Mouse (Mus musculus) stomach, adult 2 months (tissue): ENCODE data around the gene Cyth4. TPM values are rescaled to one million over a fixed set of nuclear protein-coding genes. Genes with fewer than 3 reads are reported as not detected.

ENCODE experiments used
- polyA plus RNA-seq: library from polyadenylated mRNA; depleted of rRNA; stranded (reverse); fragments of >200 nt; gene quantifications from 2 replicates; pipeline ENCODE4 v1.2.3, GENCODE M21; 2012; rRNA removed

The Cyth4 gene
- 5.4 and 7.4 TPM in 2 replicates for polyA plus RNA-seq

GRCm38 (mm10) chr15:78596914-78597313 is at the start of gene Cyth4:
Cyth4 (plus strand) TSS chr15:78597047.

GRCm38 (mm10) chr15:78572658-78573397 is 24.0 kb upstream of the Cyth4 start, which contains the start of gene Rac2:
Rac2 (minus strand) TSS chr15:78572783.

Other genes starting within 250 kb of the Cyth4 start
- not detected in 2 replicates for gene Tex33, start 201.1 kb upstream of the Cyth4 start, polyA plus RNA-seq
- gene Tst, start 191.1 kb upstream of the Cyth4 start, polyA plus RNA-seq = 197 and 218 TPM in 2 replicates
- gene Mpst, start 190.6 kb upstream of the Cyth4 start, polyA plus RNA-seq = 399 and 401 TPM in 2 replicates
- 107 and 127 TPM in 2 replicates for gene Kctd17, start 168.5 kb upstream of the Cyth4 start, polyA plus RNA-seq
- gene Tmprss6, start 128.4 kb upstream of the Cyth4 start, polyA plus RNA-seq = 0.11 and 0.18 TPM in 2 replicates
- 0.53 and 0.67 TPM in 2 replicates for gene Il2rb, start 101.8 kb upstream of the Cyth4 start, polyA plus RNA-seq
- 19.0 and 21.3 TPM in 2 replicates for gene C1qtnf6, start 65.6 kb upstream of the Cyth4 start, polyA plus RNA-seq
- gene Sstr3, start 52.4 kb upstream of the Cyth4 start, polyA plus RNA-seq = 0.11 and 0.17 TPM in 2 replicates
- gene Rac2, start 24.3 kb upstream of the Cyth4 start, polyA plus RNA-seq = 19.9 and 28.7 TPM in 2 replicates
- gene Elfn2, start 121.7 kb downstream of the Cyth4 start, polyA plus RNA-seq = 0.09 and 0.11 TPM in 2 replicates
- 4.8 and 6.4 TPM in 2 replicates for gene Mfng, start 176.4 kb downstream of the Cyth4 start, polyA plus RNA-seq
- 17.4 and 21.5 TPM in 2 replicates for gene Card10, start 206.0 kb downstream of the Cyth4 start, polyA plus RNA-seq
- gene Cdc42ep1, start 245.6 kb downstream of the Cyth4 start, polyA plus RNA-seq = 95.3 and 99.7 TPM in 2 replicates